18 mouse cellular contexts compared by ENCODE assay signal in genomic region chr2:28566545-28566944, GRCm38 (mm10). TPM values are rescaled to one million over a fixed set of nuclear protein-coding genes. Genes with fewer than 3 reads are reported as not detected.
DNase-seq lines count a peak whose midpoint lies in the region; ATAC-seq and TF ChIP-seq lines count a peak whose summit lies in the region.
"Had no signal": no experiment of that assay in that cellular context is flagged by ENCODE, and none has a peak within 500 bp of the region (broad histone marks: within the 10 kb centered on the region; RNA-seq: fewer than 3 reads in every experiment).

No protein-coding gene starts in this region.

- no peak for TF ChIP-seq POLR2A in lung, adult 2 months (IDR thresholded peaks at IDR 0.05; ENCODE audit: borderline replicate concordance, extremely low read depth, low read depth, low read length)

- no peak for TF ChIP-seq EP300 in lung, postnatal 0 days (IDR thresholded peaks at IDR 0.05)

- 64% methylated on average over 5 of the region's 5 CpGs for WGBS in hindbrain, embryonic 10.5 days
- 64% methylated on average over 5 of the region's 5 CpGs for WGBS in hindbrain, embryonic 11.5 days
- 41% methylated on average over 5 of the region's 5 CpGs for WGBS in lung, postnatal 0 days
- WGBS in lung, adult 2 months: 35% methylated on average over 5 of the region's 5 CpGs
- 62% methylated on average over 5 of the region's 5 CpGs for WGBS in kidney, postnatal 0 days

- no peak for TF ChIP-seq CTCF in lung, postnatal 0 days (IDR thresholded peaks at IDR 0.05)
- TF ChIP-seq CTCF in lung, adult 2 months (IDR thresholded peaks at IDR 0.05; ENCODE audit: insufficient read depth, low read length): no peak
- no peak for TF ChIP-seq CTCF in kidney, postnatal 0 days (IDR thresholded peaks at IDR 0.05; ENCODE audit: low read depth)

- H3K4me3 ChIP-seq in hindbrain, embryonic 10.5 days: no peak overlapping the region
- H3K4me3 ChIP-seq in hindbrain, embryonic 11.5 days (ENCODE audit: low read depth, low read length): no peak overlapping the region
- no peak overlapping the region for H3K4me3 ChIP-seq in lung, postnatal 0 days (ENCODE audit: low read depth, low read length)
- no peak overlapping the region for H3K4me3 ChIP-seq in lung, adult 2 months (replicated peaks; ENCODE audit: extremely low read depth, low read depth, low read length)
- no peak overlapping the region for H3K4me3 ChIP-seq in kidney, postnatal 0 days (replicated peaks; ENCODE audit: low read depth, low read length)
- H3K4me3 ChIP-seq: lung, embryonic 15.5 days; midbrain, embryonic 12.5 days had no signal

- H3K9ac ChIP-seq in hindbrain, embryonic 11.5 days (ENCODE audit: low read depth, low read length): no peak overlapping the region
- no peak overlapping the region for H3K9ac ChIP-seq in lung, postnatal 0 days (replicated peaks; ENCODE audit: low read depth)
- H3K9ac ChIP-seq in kidney, postnatal 0 days (ENCODE audit: low read depth, low read length): no peak overlapping the region
- H3K9ac ChIP-seq: lung, embryonic 15.5 days; midbrain, embryonic 12.5 days had no signal

- peak overlapping the region; percentile 59; the same call in 1 of the 2 replicates for H3K27ac ChIP-seq in hindbrain, embryonic 10.5 days
- H3K27ac ChIP-seq in hindbrain, embryonic 11.5 days (ENCODE audit: low read depth, low read length): no peak overlapping the region
- H3K27ac ChIP-seq in lung, postnatal 0 days (ENCODE audit: low read length): no peak overlapping the region
- no peak overlapping the region for H3K27ac ChIP-seq in kidney, postnatal 0 days
- H3K27ac ChIP-seq: lung, embryonic 15.5 days; midbrain, embryonic 12.5 days had no signal

- H3K9me3 ChIP-seq in hindbrain, embryonic 10.5 days: no peaks in the 10 kb centered on the region
- H3K9me3 ChIP-seq in hindbrain, embryonic 11.5 days (ENCODE audit: control insufficient read depth, low read length): no peaks in the 10 kb centered on the region
- H3K9me3 ChIP-seq in lung, postnatal 0 days (ENCODE audit: low read length): no peaks in the 10 kb centered on the region
- H3K9me3 ChIP-seq in kidney, postnatal 0 days (replicated peaks; ENCODE audit: low read length): no peaks in the 10 kb centered on the region
- H3K9me3 ChIP-seq: lung, embryonic 15.5 days; midbrain, embryonic 12.5 days had no signal

- DNase-seq in adrenal gland, postnatal 14 days: peak; percentile 43
- DNase-seq in adrenal gland, postnatal 4 days (ENCODE audit: low spot score in 2 of 2): no peak
- DNase-seq in hindbrain, embryonic 10.5 days (ENCODE audit: low spot score): no peak
- no peak for DNase-seq in hindbrain, embryonic 11.5 days (ENCODE audit: low spot score)
- peak; percentile 21 for DNase-seq in lung, postnatal 0 days (ENCODE audit: low spot score)
- no peak for DNase-seq in lung, adult 2 months
- peak; percentile 42 for DNase-seq in kidney, postnatal 0 days (ENCODE audit: low spot score)
- DNase-seq in urinary bladder, postnatal 25 days (ENCODE audit: low spot score): no peak
- DNase-seq: cerebellum, postnatal 36 days; left cerebral cortex, postnatal 4 days; right cerebral cortex, postnatal 25 days; thymus, postnatal 14 days had no signal

- peaks cover 73% of the 10 kb centered on the region for H3K36me3 ChIP-seq in hindbrain, embryonic 10.5 days
- H3K36me3 ChIP-seq in hindbrain, embryonic 11.5 days (ENCODE audit: control insufficient read depth, insufficient read depth, low read length): peaks cover 13% of the 10 kb centered on the region
- H3K36me3 ChIP-seq in lung, postnatal 0 days (ENCODE audit: insufficient read depth, low read length): peaks cover 20% of the 10 kb centered on the region
- H3K36me3 ChIP-seq in kidney, postnatal 0 days (ENCODE audit: insufficient read depth, low read length): peaks cover 42% of the 10 kb centered on the region

- no peaks in the 10 kb centered on the region for H3K27me3 ChIP-seq in hindbrain, embryonic 10.5 days (ENCODE audit: insufficient read depth, poor library complexity, severe bottlenecking)
- no peaks in the 10 kb centered on the region for H3K27me3 ChIP-seq in hindbrain, embryonic 11.5 days (ENCODE audit: control insufficient read depth, insufficient read depth, low read length)
- H3K27me3 ChIP-seq in lung, postnatal 0 days (replicated peaks; ENCODE audit: insufficient read depth, low read length): no peaks in the 10 kb centered on the region
- H3K27me3 ChIP-seq in kidney, postnatal 0 days (ENCODE audit: insufficient read depth, low read length): no peaks in the 10 kb centered on the region
- H3K27me3 ChIP-seq: lung, embryonic 15.5 days; midbrain, embryonic 12.5 days had no signal

- ATAC-seq in hindbrain, embryonic 11.5 days (ENCODE audit: low FRiP score): no peak
- ATAC-seq in lung, postnatal 0 days: peak; percentile 42
- ATAC-seq in kidney, postnatal 0 days (replicated peaks; ENCODE audit: low FRiP score, low read depth): no peak

- no peak overlapping the region for H3K4me2 ChIP-seq in hindbrain, embryonic 11.5 days (replicated peaks; ENCODE audit: low read depth, low read length)
- H3K4me2 ChIP-seq in lung, postnatal 0 days (replicated peaks; ENCODE audit: low read depth, low read length): no peak overlapping the region
- no peak overlapping the region for H3K4me2 ChIP-seq in kidney, postnatal 0 days (ENCODE audit: low read length)
- H3K4me2 ChIP-seq: lung, embryonic 15.5 days; midbrain, embryonic 12.5 days had no signal

- peaks cover 4% of the 10 kb centered on the region for H3K4me1 ChIP-seq in hindbrain, embryonic 10.5 days (replicated peaks)
- no peaks in the 10 kb centered on the region for H3K4me1 ChIP-seq in hindbrain, embryonic 11.5 days (replicated peaks; ENCODE audit: control insufficient read depth, insufficient read depth, low read length)
- no peaks in the 10 kb centered on the region for H3K4me1 ChIP-seq in lung, postnatal 0 days (ENCODE audit: insufficient read depth, low read depth, low read length)
- no peaks in the 10 kb centered on the region; the same call in 1 of the 2 replicates for H3K4me1 ChIP-seq in lung, adult 2 months (ENCODE audit: control insufficient read depth, insufficient read depth, low read length)
- H3K4me1 ChIP-seq in kidney, postnatal 0 days (replicated peaks; ENCODE audit: insufficient read depth, low read length): no peaks in the 10 kb centered on the region
- H3K4me1 ChIP-seq: lung, embryonic 15.5 days; midbrain, embryonic 12.5 days had no signal

RNA-seq across cellular contexts. Expression of gene Cel, which starts 3.3 kb away (rescaled TPM):
- 0.15 TPM in 1 of 2 replicates, not detected in the other for total RNA-seq in adrenal gland, postnatal 14 days (2021)
- 1,000 to 10,000 TPM in 1 of 2 experiments, under 1 TPM in 1; 0.42 to 1,494 TPM for total RNA-seq in adrenal gland, postnatal 4 days (2021)
- not detected in 2 replicates for polyA plus RNA-seq in hindbrain, embryonic 10.5 days (2016; fragmentation: Nextera tagmentation; extraction: Ambion mirVana)
- polyA plus RNA-seq in hindbrain, embryonic 11.5 days (2014; fragmentation: Nextera tagmentation; extraction: Ambion mirVana): not detected in 2 replicates
- 0.46 TPM in 1 of 2 replicates, not detected in the other for polyA plus RNA-seq in lung, postnatal 0 days (2015; fragmentation: Nextera tagmentation; extraction: Ambion mirVana)
- 0.12 and 3.3 TPM in 2 replicates for polyA plus RNA-seq in lung, adult 2 months (2012; rRNA removed)
- polyA plus RNA-seq in kidney, postnatal 0 days (2015; fragmentation: Nextera tagmentation; extraction: Ambion mirVana): not detected in 2 replicates
- total RNA-seq: hematopoietic stem cell, adult 5-6 weeks; left cerebral cortex, postnatal 4 days; neutrophil, adult 5-6 weeks had no signal
- polyA plus RNA-seq: lung, embryonic 15.5 days; midbrain, embryonic 12.5 days; stomach, embryonic 14.5 days had no signal

RNA-seq across cellular contexts. Expression of gene Gtf3c5, which starts 17.0 kb away (rescaled TPM):
- total RNA-seq in adrenal gland, postnatal 14 days (2021): 18.7 and 18.9 TPM in 2 replicates
- total RNA-seq in adrenal gland, postnatal 4 days (2021): 10 to 100 TPM; 27.0 to 28.3 TPM
- polyA plus RNA-seq in hindbrain, embryonic 10.5 days (2016; fragmentation: Nextera tagmentation; extraction: Ambion mirVana): 59.8 and 61.0 TPM in 2 replicates
- 38.1 and 38.2 TPM in 2 replicates for polyA plus RNA-seq in hindbrain, embryonic 11.5 days (2014; fragmentation: Nextera tagmentation; extraction: Ambion mirVana)
- 15.8 and 18.9 TPM in 2 replicates for polyA plus RNA-seq in lung, postnatal 0 days (2015; fragmentation: Nextera tagmentation; extraction: Ambion mirVana)
- 21.6 and 27.3 TPM in 2 replicates for polyA plus RNA-seq in lung, adult 2 months (2012; rRNA removed)
- 19.6 and 22.4 TPM in 2 replicates for polyA plus RNA-seq in kidney, postnatal 0 days (2015; fragmentation: Nextera tagmentation; extraction: Ambion mirVana)

RNA-seq across cellular contexts. Expression of gene Ralgds, which starts 53.6 kb away (rescaled TPM):
- total RNA-seq in adrenal gland, postnatal 14 days (2021): 27.0 and 35.9 TPM in 2 replicates
- 10 to 100 TPM; 65.0 to 67.0 TPM for total RNA-seq in adrenal gland, postnatal 4 days (2021)
- 48.5 and 67.5 TPM in 2 replicates for polyA plus RNA-seq in hindbrain, embryonic 10.5 days (2016; fragmentation: Nextera tagmentation; extraction: Ambion mirVana)
- polyA plus RNA-seq in hindbrain, embryonic 11.5 days (2014; fragmentation: Nextera tagmentation; extraction: Ambion mirVana): 55.9 and 63.0 TPM in 2 replicates
- 24.4 and 29.1 TPM in 2 replicates for polyA plus RNA-seq in lung, postnatal 0 days (2015; fragmentation: Nextera tagmentation; extraction: Ambion mirVana)
- 83.5 and 84.1 TPM in 2 replicates for polyA plus RNA-seq in lung, adult 2 months (2012; rRNA removed)
- polyA plus RNA-seq in kidney, postnatal 0 days (2015; fragmentation: Nextera tagmentation; extraction: Ambion mirVana): 16.0 and 18.1 TPM in 2 replicates

RNA-seq across cellular contexts. Expression of gene Gfi1b, which starts 55.2 kb away (rescaled TPM):
- total RNA-seq in adrenal gland, postnatal 14 days (2021): 2.1 TPM in 1 of 2 replicates, not detected in the other
- total RNA-seq in adrenal gland, postnatal 4 days (2021): 1 to 10 TPM; 3.1 to 7.9 TPM
- 3.4 and 4.7 TPM in 2 replicates for polyA plus RNA-seq in hindbrain, embryonic 10.5 days (2016; fragmentation: Nextera tagmentation; extraction: Ambion mirVana)
- polyA plus RNA-seq in hindbrain, embryonic 11.5 days (2014; fragmentation: Nextera tagmentation; extraction: Ambion mirVana): 2.6 and 3.1 TPM in 2 replicates
- polyA plus RNA-seq in lung, postnatal 0 days (2015; fragmentation: Nextera tagmentation; extraction: Ambion mirVana): 0.94 and 1.0 TPM in 2 replicates
- 0.66 and 0.79 TPM in 2 replicates for polyA plus RNA-seq in lung, adult 2 months (2012; rRNA removed)
- polyA plus RNA-seq in kidney, postnatal 0 days (2015; fragmentation: Nextera tagmentation; extraction: Ambion mirVana): 0.09 TPM in 1 of 2 replicates, not detected in the other
- total RNA-seq: gastrocnemius, adult 18-20 months; left cerebral cortex, postnatal 4 days had no signal

Comparison
In these comparisons a context has a peak if more than half of its experiments do, and no peak if none do; other contexts are left out.
1. DNase-seq: peak in adrenal gland, postnatal 14 days (single experiment), lung, postnatal 0 days (single experiment) and kidney, postnatal 0 days (single experiment); none in adrenal gland, postnatal 4 days (0 of 2), hindbrain, embryonic 10.5 days (single experiment), hindbrain, embryonic 11.5 days (single experiment), lung, adult 2 months (single experiment) and urinary bladder, postnatal 25 days (single experiment).